Mouse (Mus musculus) ES-E14 (cell line): Measurements from ENCODE around the gene Dclk1. TPM values are rescaled to one million over a fixed set of nuclear protein-coding genes. Genes with fewer than 3 reads are reported as not detected.

Experiments used
- DNase-seq: peaks from one replicate; pipeline ENCODE4 v3.0.0-alpha.2; 2013; ENCODE audit warnings: low read depth, low spot score
- H3K27ac ChIP-seq: 2 replicates; pipeline ENCODE4 v1.5.1; 2012; ENCODE audit warnings: low read depth, mild to moderate bottlenecking, low read length, moderate library complexity, mixed read lengths; ENCODE audit not compliant: poor library complexity, insufficient read depth, severe bottlenecking
- H3K36me3 ChIP-seq: 2 replicates; pipeline ENCODE4 v1.6.1; 2012; ENCODE audit warnings: mild to moderate bottlenecking, low read length, moderate library complexity, mixed read lengths; ENCODE audit not compliant: control insufficient read depth, poor library complexity, insufficient read depth, severe bottlenecking
- H3K4me1 ChIP-seq, 2 experiments: fragments of 150-350 bp in 1 of 2; sonication (generic) in 1 of 2; 2 replicates each; pipeline ENCODE4 v1.6.1; 2012; ENCODE audit warnings: low read length in 2 of 2, mild to moderate bottlenecking in 1 of 2, mixed read lengths in 1 of 2; ENCODE audit not compliant: control insufficient read depth in 2 of 2, insufficient read depth in 2 of 2, poor library complexity in 1 of 2
- H3K4me3 ChIP-seq, 2 experiments: fragments of 150-350 bp in 1 of 2; sonication (generic) in 1 of 2; 2 replicates each; pipeline ENCODE4 v1.5.1; 2012; ENCODE audit warnings: low read length in 2 of 2, low read depth in 1 of 2, mild to moderate bottlenecking in 1 of 2, mixed read lengths in 1 of 2; ENCODE audit not compliant: insufficient read depth in 1 of 2, poor library complexity in 1 of 2, severe bottlenecking in 1 of 2
- H3K9ac ChIP-seq: 2 replicates; pipeline ENCODE4 v1.6.1; 2012; ENCODE audit warnings: low read depth, mild to moderate bottlenecking, low read length, mixed read lengths; ENCODE audit not compliant: poor library complexity, insufficient read depth, severe bottlenecking
- H3K9me3 ChIP-seq: fragments of 150-350 bp; sonication (generic); 2 replicates; pipeline ENCODE4 v1.6.1; 2012; ENCODE audit warnings: low read depth, mild to moderate bottlenecking, low read length; ENCODE audit not compliant: control insufficient read depth, insufficient read depth
- CHD2 ChIP-seq: IDR thresholded peaks from 2 replicates; pipeline ENCODE4 v1.6.1; 2014; ENCODE audit warnings: mild to moderate bottlenecking, low read depth, low read length, inconsistent platforms
- HCFC1 ChIP-seq: IDR thresholded peaks from 2 replicates; pipeline ENCODE4 v1.6.1; 2012; ENCODE audit warnings: low read length, inconsistent platforms, borderline replicate concordance; ENCODE audit not compliant: insufficient read depth
- MAFK ChIP-seq: IDR thresholded peaks from 2 replicates; pipeline ENCODE4 v1.6.1; 2014; ENCODE audit warnings: mild to moderate bottlenecking, low read depth, low read length, inconsistent platforms; ENCODE audit not compliant: insufficient read depth
- ZC3H11A ChIP-seq: IDR thresholded peaks from 2 replicates; pipeline ENCODE4 v1.6.1; 2012; ENCODE audit warnings: low read depth, mild to moderate bottlenecking, inconsistent platforms, low read length, borderline replicate concordance
- ZNF384 ChIP-seq: IDR thresholded peaks from 2 replicates; pipeline ENCODE4 v1.6.1; 2012; ENCODE audit warnings: low read depth, low read length, inconsistent platforms
- in situ Hi-C, 2 experiments: fragments of 600-800 bp; cut with MboI; formaldehyde crosslinking; loops; one replicate each; pipeline ENCODE4 v1.15.1; 2025; ENCODE audit warnings: low sequenced_read_pairs in 2 of 2, inconsistent platforms in 1 of 2; ENCODE audit not compliant: unreplicated experiment in 2 of 2
- total RNA-seq: library from RNA; depleted of rRNA; stranded (reverse); fragments of 300-350 nt; gene quantifications from 2 replicates; pipeline ENCODE4 v1.2.3, GENCODE M21; 2012

The Dclk1 gene
- total RNA-seq, 1 experiment, result 1.7 TPM

- DNase-seq, result no peak
- H3K9me3 ChIP-seq, result no peaks in the 10 kb centered on the region
- H3K27ac ChIP-seq, result no peak overlapping the region
- H3K4me3 ChIP-seq, result no peak overlapping the region
- in situ Hi-C loops, result loop anchor here in 1 of 2 experiments (10.0 kb wide), 1 partner anchor 265 kb away; no protein-coding TSS in a partner anchor
- H3K4me1 ChIP-seq, result no peaks in the 10 kb centered on the region
- no peaks in the 10 kb centered on the region for H3K36me3 ChIP-seq
- no peak for TF ChIP-seq ZNF384
- no peak for TF ChIP-seq HCFC1
- TF ChIP-seq MAFK, result no peak
- TF ChIP-seq CHD2, result no peak
- no peak for TF ChIP-seq ZC3H11A
- H3K9ac ChIP-seq, result no peak overlapping the region
Measured at GRCm38 (mm10) chr3:55350194-55350593, 108.0 kb downstream of the Dclk1 start.

DNA sequence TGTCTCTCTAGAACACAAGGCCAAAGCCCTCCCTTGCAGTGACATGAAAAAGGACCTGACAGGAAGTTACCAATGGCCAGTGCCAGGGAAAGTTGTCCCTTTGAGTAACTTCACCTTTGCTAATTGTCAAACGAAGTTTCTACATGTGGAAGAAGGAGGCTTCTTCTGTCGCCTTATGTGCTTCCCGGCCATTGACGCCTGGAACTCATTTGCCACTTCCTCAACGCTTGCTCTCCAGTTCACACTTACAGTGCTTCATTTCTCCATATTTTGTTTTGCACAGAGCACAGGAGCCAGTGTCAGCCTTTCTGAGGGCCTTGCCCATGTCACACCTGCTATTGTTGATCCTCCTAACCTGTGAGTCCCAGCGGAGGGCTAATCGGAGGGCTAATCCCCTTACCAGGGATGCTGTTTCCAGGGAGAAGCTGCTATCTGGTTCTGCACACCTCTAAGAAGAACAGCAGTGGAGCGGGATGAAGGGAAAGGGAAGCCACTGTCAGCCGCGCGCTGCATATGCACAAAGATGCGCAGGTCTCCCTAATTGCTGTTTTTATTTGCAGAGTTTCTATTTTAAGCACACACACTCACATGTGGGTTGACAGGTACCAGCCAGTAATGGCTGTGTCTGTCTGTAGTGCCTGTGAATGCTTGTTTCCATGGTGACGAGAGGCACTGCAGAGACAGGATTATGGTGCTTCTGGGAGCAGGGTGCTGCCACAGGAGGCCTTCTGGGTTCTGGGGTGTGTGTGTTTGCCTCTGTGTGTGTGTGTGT lies 109.3 kb downstream of the Dclk1 start:
- H3K36me3 ChIP-seq, result no peaks in the 10 kb centered on the region
- no peak overlapping the region for H3K4me3 ChIP-seq
- H3K9me3 ChIP-seq, result no peaks in the 10 kb centered on the region
- in situ Hi-C loops, result loop anchor here in 1 of 2 experiments (10.0 kb wide), 1 partner anchor 267 kb away; no protein-coding TSS in a partner anchor
- no peak overlapping the region for H3K27ac ChIP-seq
- H3K9ac ChIP-seq, result no peak overlapping the region
- DNase-seq, result no peak
- no peaks in the 10 kb centered on the region for H3K4me1 ChIP-seq
- TF ChIP-seq MAFK (no peak), CHD2 (no peak), ZC3H11A (no peak), ZNF384 (no peak), HCFC1 (no peak)

DNA sequence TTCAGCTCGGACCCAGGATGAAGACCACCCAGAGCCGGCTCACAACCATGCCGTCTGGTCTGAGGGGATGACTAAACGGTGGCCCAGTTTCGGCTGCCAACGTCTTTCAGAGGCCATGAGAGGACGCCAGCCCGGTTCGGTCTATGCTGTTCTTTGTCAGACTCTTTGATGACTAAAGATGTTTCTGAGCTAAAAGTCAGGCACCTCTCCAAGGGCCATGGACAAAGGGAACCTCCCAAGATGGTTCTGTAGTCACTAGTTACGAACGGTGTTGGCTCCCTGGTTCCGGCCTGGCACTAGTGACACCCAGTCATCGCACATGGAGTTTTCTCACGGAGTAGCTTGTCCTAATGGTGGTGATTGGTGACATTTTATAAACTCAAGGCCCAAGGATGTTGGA lies 110.4 kb downstream of the Dclk1 start:
- DNase-seq, result no peak
- Histone ChIP-seq H3K4me3 (no peak overlapping the region), H3K4me1 (no peaks in the 10 kb centered on the region), H3K9me3 (no peaks in the 10 kb centered on the region), H3K27ac (no peak overlapping the region), H3K36me3 (no peaks in the 10 kb centered on the region), H3K9ac (no peak overlapping the region)
- TF ChIP-seq HCFC1 (no peak), MAFK (no peak), CHD2 (no peak)
- in situ Hi-C loops, result loop anchor here in 1 of 2 experiments (10.0 kb wide), 1 partner anchor 268 kb away; no protein-coding TSS in a partner anchor

DNA sequence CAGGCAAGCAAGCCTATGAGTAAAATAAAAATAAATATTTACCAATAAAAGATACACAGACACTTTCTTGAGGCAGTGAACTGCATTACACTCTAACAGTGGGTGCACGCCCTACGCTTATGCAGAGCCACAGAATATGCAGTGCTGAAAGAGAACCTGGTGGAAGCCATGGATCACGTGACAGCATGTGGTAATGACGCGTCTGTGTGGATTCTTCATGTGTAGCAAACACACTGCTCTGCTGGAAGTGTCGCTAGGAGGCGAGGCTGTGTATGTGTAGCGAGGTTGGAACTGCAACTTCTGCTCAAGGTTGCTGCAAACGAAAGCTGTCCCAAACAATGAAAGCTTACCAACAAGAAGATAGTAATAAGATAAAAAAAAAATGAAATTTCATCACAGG lies 111.0 kb downstream of the Dclk1 start:
- Histone ChIP-seq H3K9me3 (no peaks in the 10 kb centered on the region), H3K27ac (no peak overlapping the region), H3K9ac (no peak overlapping the region), H3K4me3 (no peak overlapping the region), H3K4me1 (no peaks in the 10 kb centered on the region), H3K36me3 (no peaks in the 10 kb centered on the region)
- TF ChIP-seq HCFC1 (no peak), ZC3H11A (no peak), CHD2 (no peak), ZNF384 (no peak), MAFK (no peak)
- no peak for DNase-seq
- in situ Hi-C loops, result loop anchor here in 1 of 2 experiments (10.0 kb wide), 1 partner anchor 268 kb away; no protein-coding TSS in a partner anchor

DNA sequence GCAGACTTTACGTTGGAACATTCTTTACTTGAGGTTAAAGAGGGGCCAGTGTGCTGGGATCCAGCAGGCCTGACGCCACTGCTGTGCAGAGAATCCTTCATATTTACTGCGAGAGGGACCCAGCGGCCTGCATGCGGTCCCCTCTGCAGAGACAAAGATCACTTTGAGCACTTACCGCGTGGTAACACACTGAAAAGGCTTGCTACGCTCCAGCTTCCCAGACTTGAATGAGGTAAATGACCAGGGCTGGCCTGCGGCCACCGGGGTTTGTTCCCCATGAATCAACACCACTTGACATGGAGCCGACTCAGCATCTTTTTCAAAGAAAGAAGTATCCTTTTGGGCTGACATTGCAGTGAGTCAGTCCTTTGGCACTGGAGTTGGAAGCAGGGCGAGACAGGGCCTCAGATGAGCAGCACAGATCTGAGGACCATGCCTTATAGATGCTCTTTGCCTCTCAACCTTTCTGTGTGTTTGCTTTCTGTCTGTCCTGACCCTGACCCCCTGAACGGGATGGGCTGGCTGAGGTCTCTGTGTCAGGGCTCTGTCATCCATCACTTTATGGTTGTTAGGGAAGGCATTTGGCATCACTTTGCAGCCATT lies 111.8 kb downstream of the Dclk1 start:
- no peak overlapping the region for H3K4me3 ChIP-seq
- H3K9ac ChIP-seq, result no peak overlapping the region
- TF ChIP-seq ZC3H11A (no peak), MAFK (peak; percentile 73), HCFC1 (no peak)
- H3K4me1 ChIP-seq, result no peaks in the 10 kb centered on the region
- in situ Hi-C loops, result loop anchor here in 1 of 2 experiments (10.0 kb wide), 1 partner anchor 269 kb away; no protein-coding TSS in a partner anchor
- H3K36me3 ChIP-seq, result no peaks in the 10 kb centered on the region
- no peak for DNase-seq
- H3K9me3 ChIP-seq, result no peaks in the 10 kb centered on the region
- H3K27ac ChIP-seq, result no peak overlapping the region
